Mouse (Mus musculus): Measurements from ENCODE around the gene Mlh1. TPM values are rescaled to one million over a fixed set of nuclear protein-coding genes. Genes with fewer than 3 reads are reported as not detected.
A peak's percentile ranks its signal among the peaks of the same experiment; 100 is the strongest.

Mlh1 gene
- polyA plus RNA-seq, 1 experiment, result 44.4 TPM

GRCm38 (mm10) chr9:111289294-111289831, 17.8 kb upstream of the Mlh1 start:
- H3K27ac ChIP-seq (ENCODE audit: insufficient read depth, low read length), result no peak overlapping the region; the same call in 1 of the 2 replicates
- 0 out of 2 replicates have a peak, but pooled peaks cover 6% of the 10 kb centered on the region for H3K4me1 ChIP-seq (ENCODE audit: control insufficient read depth, insufficient read depth, low read length)
- H3K4me3 ChIP-seq (ENCODE audit: insufficient read depth, low read length), result no peak overlapping the region
- TF ChIP-seq POLR2A (IDR thresholded peaks at IDR 0.05; ENCODE audit: low read depth, low read length), result no peak
- TF ChIP-seq CTCF (IDR thresholded peaks at IDR 0.05; ENCODE audit: borderline replicate concordance, insufficient read depth, low read length), result no peak

DNA sequence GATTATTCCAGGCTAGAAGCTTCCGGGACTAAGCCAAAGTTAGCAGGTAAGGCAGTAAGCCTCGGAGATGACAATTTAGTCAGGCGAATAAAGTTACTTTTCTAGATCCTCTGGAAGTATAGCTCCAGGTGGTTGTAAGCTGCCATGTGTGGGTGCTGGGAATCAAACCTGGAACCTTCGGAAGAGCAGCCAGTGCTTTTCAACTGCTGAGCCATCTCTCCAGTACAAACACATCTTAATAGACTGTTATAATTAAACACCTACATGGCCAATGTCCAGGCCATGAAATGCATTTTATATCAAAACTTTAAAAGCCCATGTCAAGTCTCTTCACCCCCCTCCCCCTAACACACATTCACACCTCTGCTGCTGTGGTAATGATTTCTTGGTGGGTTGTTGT, 16.4 kb upstream of the Mlh1 start:
- no peak for TF ChIP-seq CTCF (IDR thresholded peaks at IDR 0.05; ENCODE audit: borderline replicate concordance, insufficient read depth, low read length)
- TF ChIP-seq POLR2A (IDR thresholded peaks at IDR 0.05; ENCODE audit: low read depth, low read length), result no peak
- H3K4me3 ChIP-seq (ENCODE audit: insufficient read depth, low read length), result no peak overlapping the region
- H3K4me1 ChIP-seq (ENCODE audit: control insufficient read depth, insufficient read depth, low read length), result 0 out of 2 replicates have a peak, but pooled peaks cover 1% of the 10 kb centered on the region

DNA sequence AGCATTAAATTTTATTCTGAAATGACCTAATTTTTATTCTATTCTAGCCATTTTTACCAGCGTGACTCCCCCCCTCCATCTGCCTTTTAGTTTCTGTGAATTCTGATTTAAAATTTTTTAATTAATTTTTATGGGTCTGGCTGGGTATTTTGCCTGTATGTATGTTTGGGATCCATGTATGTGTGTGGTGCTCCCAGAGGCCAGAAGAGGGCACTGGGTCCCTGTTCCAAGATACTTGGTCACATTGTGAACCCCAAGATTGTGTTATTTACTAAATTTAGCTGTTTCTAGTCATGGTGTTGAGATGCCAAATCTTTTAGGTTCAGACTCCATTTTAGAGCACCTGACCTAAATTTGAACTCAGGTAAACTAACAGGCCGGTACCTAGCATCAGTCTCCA, 14.9 kb upstream of the Mlh1 start:
- TF ChIP-seq POLR2A (IDR thresholded peaks at IDR 0.05; ENCODE audit: low read depth, low read length) (no peak), CTCF (IDR thresholded peaks at IDR 0.05; ENCODE audit: borderline replicate concordance, insufficient read depth, low read length) (no peak)
- Histone ChIP-seq H3K4me3 (ENCODE audit: insufficient read depth, low read length) (no peak overlapping the region), H3K4me1 (ENCODE audit: control insufficient read depth, insufficient read depth, low read length) (no peaks in the 10 kb centered on the region), H3K27ac (ENCODE audit: insufficient read depth, low read length) (no peak overlapping the region)

More for the DNA sequence above, 16.4 kb upstream of the Mlh1 start:
- no peak overlapping the region for H3K27ac ChIP-seq (ENCODE audit: insufficient read depth, low read length)

DNA sequence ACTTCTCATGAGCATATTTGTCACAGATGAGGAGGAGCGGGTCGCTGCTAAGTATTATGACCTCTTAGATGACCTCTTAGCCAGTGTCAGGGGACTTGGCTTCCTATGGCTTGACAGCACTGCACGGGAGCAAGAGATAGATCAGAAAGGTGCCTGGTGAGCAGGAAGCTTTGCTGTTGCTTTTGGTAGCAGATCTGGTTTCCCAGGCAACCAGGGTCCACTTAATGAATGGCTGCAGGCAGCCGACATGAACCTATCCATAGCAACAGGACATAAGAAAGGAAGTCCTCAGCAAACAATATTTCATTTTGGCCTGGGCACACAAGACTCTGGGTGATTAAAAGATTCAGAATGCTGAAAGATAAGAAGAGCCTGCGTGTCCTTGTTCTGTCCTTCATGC, 14.1 kb upstream of the Mlh1 start:
- Histone ChIP-seq H3K4me1 (ENCODE audit: control insufficient read depth, insufficient read depth, low read length) (no peaks in the 10 kb centered on the region), H3K27ac (ENCODE audit: insufficient read depth, low read length) (no peak overlapping the region), H3K4me3 (ENCODE audit: insufficient read depth, low read length) (no peak overlapping the region)
- TF ChIP-seq CTCF (IDR thresholded peaks at IDR 0.05; ENCODE audit: borderline replicate concordance, insufficient read depth, low read length), result no peak
- TF ChIP-seq POLR2A (IDR thresholded peaks at IDR 0.05; ENCODE audit: low read depth, low read length), result no peak

DNA sequence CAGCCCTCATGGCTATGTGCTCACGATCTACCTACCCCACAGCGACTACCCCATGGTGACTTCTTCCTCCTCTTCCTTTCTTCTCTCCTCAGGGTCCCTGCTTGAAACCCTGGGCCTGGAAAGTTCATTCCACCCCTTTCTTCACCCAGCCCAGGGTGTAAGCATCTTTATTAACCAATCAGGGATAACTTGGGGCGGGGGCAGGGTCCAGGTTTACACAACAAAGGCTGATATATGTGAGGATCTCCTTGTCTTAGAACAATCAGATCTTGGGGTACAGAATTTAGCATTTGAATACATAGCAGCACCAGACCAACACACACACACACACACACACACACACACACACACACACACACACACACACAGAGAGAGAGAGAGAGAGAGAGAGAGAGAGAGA, 13.5 kb upstream of the Mlh1 start:
- H3K27ac ChIP-seq (ENCODE audit: insufficient read depth, low read length), result no peak overlapping the region
- no peaks in the 10 kb centered on the region for H3K4me1 ChIP-seq (ENCODE audit: control insufficient read depth, insufficient read depth, low read length)
- TF ChIP-seq CTCF (IDR thresholded peaks at IDR 0.05; ENCODE audit: borderline replicate concordance, insufficient read depth, low read length) (no peak), POLR2A (IDR thresholded peaks at IDR 0.05; ENCODE audit: low read depth, low read length) (no peak)
- H3K4me3 ChIP-seq (ENCODE audit: insufficient read depth, low read length), result no peak overlapping the region

- TF ChIP-seq POLR2A (IDR thresholded peaks at IDR 0.05; ENCODE audit: low read depth, low read length), result no peak
- no peak for TF ChIP-seq CTCF (IDR thresholded peaks at IDR 0.05; ENCODE audit: borderline replicate concordance, insufficient read depth, low read length)
- peak overlapping the region; percentile 33 for H3K4me3 ChIP-seq (ENCODE audit: insufficient read depth, low read length)
- H3K27ac ChIP-seq (ENCODE audit: insufficient read depth, low read length), result no peak overlapping the region
- H3K4me1 ChIP-seq (ENCODE audit: control insufficient read depth, insufficient read depth, low read length), result peaks cover 5% of the 10 kb centered on the region; the same call in 1 of the 2 replicates
These were observed 3.6 kb upstream of the Mlh1 start for GRCm38 (mm10) chr9:111275156-111275555.

GRCm38 (mm10) chr9:111273958-111274357, 2.4 kb upstream of the Mlh1 start:
- H3K4me3 ChIP-seq (ENCODE audit: insufficient read depth, low read length), result no peak overlapping the region
- H3K27ac ChIP-seq (ENCODE audit: insufficient read depth, low read length), result no peak overlapping the region
- no peak for TF ChIP-seq POLR2A (IDR thresholded peaks at IDR 0.05; ENCODE audit: low read depth, low read length)
- no peak for TF ChIP-seq CTCF (IDR thresholded peaks at IDR 0.05; ENCODE audit: borderline replicate concordance, insufficient read depth, low read length)
- H3K4me1 ChIP-seq (ENCODE audit: control insufficient read depth, insufficient read depth, low read length), result peaks cover 5% of the 10 kb centered on the region; the same call in 1 of the 2 replicates

DNA sequence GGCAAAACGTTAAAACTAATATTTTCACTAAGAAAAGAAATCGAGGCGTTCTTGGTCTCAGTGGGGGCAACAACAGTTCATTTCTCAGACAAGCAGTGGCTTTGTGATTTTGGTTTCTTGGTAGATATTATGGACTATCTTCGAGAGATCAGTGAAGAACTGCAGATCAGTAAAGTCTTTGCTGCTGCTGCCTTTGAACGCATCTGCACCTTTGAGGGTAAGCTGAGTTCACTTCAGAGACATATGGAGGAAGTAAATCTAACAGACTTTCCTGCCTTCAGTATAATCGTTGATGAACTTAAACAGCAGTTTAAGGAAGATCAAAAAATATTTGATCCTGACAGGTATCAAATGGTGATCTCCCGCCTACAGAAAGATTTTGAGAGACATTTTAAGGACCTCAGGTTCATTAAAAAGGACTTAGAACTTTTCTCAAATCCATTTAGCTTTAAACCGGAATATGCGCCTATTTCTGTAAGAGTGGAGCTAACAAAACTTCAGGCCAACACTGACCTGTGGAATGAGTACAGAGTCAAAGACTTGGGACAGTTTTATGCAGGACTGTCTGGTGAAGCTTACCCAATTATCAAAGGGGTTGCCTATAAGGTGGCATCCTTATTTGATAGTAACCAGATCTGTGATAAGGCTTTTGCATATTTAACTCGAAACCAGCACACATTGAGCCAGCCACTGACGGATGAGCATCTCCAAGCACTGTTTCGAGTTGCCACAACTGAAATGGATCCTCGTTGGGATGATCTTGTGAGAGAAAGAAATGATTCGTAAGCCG, 1.6 kb upstream of the Mlh1 start:
- H3K4me1 ChIP-seq (ENCODE audit: control insufficient read depth, insufficient read depth, low read length), result peaks cover 5% of the 10 kb centered on the region; the same call in 1 of the 2 replicates
- peak overlapping the region; percentile 84 for H3K4me3 ChIP-seq (ENCODE audit: insufficient read depth, low read length)
- H3K27ac ChIP-seq (ENCODE audit: insufficient read depth, low read length), result no peak overlapping the region; the same call in 1 of the 2 replicates
- TF ChIP-seq POLR2A (IDR thresholded peaks at IDR 0.05; ENCODE audit: low read depth, low read length), result no peak
- no peak for TF ChIP-seq CTCF (IDR thresholded peaks at IDR 0.05; ENCODE audit: borderline replicate concordance, insufficient read depth, low read length)

GRCm38 (mm10) chr9:111272356-111272755, 765 bp upstream of the Mlh1 start:
- no peak for TF ChIP-seq POLR2A (IDR thresholded peaks at IDR 0.05; ENCODE audit: low read depth, low read length)
- no peak for TF ChIP-seq CTCF (IDR thresholded peaks at IDR 0.05; ENCODE audit: borderline replicate concordance, insufficient read depth, low read length)

GRCm38 (mm10) chr9:111271056-111271433, 546 bp downstream of the Mlh1 start:
- TF ChIP-seq CTCF (IDR thresholded peaks at IDR 0.05; ENCODE audit: borderline replicate concordance, insufficient read depth, low read length) (no peak), POLR2A (IDR thresholded peaks at IDR 0.05; ENCODE audit: low read depth, low read length) (no peak; the same call in 1 of the 2 replicates)
- peak overlapping the region; percentile 68 for H3K27ac ChIP-seq (ENCODE audit: insufficient read depth, low read length)
- H3K4me3 ChIP-seq (ENCODE audit: insufficient read depth, low read length), result peak overlapping the region; percentile 81
- H3K4me1 ChIP-seq (ENCODE audit: control insufficient read depth, insufficient read depth, low read length), result peaks cover 5% of the 10 kb centered on the region; the same call in 1 of the 2 replicates

More at GRCm38 (mm10) chr9:111272356-111272755, 765 bp upstream of the Mlh1 start:
- peaks cover 5% of the 10 kb centered on the region; the same call in 1 of the 2 replicates for H3K4me1 ChIP-seq (ENCODE audit: control insufficient read depth, insufficient read depth, low read length)
- peak overlapping the region; percentile 82 for H3K27ac ChIP-seq (ENCODE audit: insufficient read depth, low read length)
- H3K4me3 ChIP-seq (ENCODE audit: insufficient read depth, low read length), result peak overlapping the region; percentile 84
